ENCODE assay signal across 8 mouse cellular contexts in the genomic region with DNA sequence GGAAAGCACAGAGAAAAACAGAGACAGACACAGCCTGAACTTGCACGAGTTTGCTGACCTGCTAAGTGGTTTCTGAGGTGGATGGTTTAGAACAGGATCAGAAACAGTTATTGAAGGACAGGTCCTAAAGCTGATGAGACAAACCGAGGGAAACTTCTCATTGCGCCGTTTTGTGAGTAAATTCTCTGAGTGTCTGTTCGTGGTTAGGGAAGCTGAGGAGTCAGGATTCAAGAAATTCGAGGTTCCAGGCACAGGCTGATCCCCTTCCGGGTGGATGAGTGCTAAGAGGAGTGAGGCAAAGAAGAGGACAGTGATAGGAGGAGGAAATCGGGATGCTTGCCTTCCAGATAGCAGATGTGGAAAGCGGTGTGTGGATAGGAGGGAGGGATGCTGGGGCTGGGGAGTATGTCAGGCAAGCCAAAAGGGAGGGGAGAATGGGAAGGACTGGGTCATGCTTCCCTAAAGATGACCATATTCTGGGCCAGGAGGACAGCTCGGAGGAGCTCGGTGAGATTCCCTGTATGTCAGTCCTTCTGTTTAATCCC. TPM values are rescaled to one million over a fixed set of nuclear protein-coding genes. Genes with fewer than 3 reads are reported as not detected.
DNase-seq lines count a peak whose midpoint lies in the region; ATAC-seq and TF ChIP-seq lines count a peak whose summit lies in the region.

No protein-coding gene starts in this region.

- H3K4me2 ChIP-seq in lung, postnatal 0 days (replicated peaks; ENCODE audit: low read depth, low read length) = peak overlapping the region; percentile 93
- H3K4me2 ChIP-seq in limb, embryonic 11.5 days (ENCODE audit: low read depth, severe bottlenecking) = peak overlapping the region; percentile 90

- no peak for ATAC-seq in lung, postnatal 0 days
- no peak for ATAC-seq in limb, embryonic 11.5 days (ENCODE audit: insufficient number of reproducible peaks, low FRiP score, low TSS enrichment, low read depth)

- no peak for TF ChIP-seq CTCF in lung, postnatal 0 days (IDR thresholded peaks at IDR 0.05)
- no peak for TF ChIP-seq CTCF in small intestine, adult 2 months (IDR thresholded peaks at IDR 0.05; ENCODE audit: extremely low read depth, insufficient read length, insufficient replicate concordance, low read depth, low read length)

- TF ChIP-seq POLR2A in small intestine, adult 2 months (IDR thresholded peaks at IDR 0.05; ENCODE audit: low read depth, low read length) = no peak

- 0 out of 2 replicates have a peak overlapping the region, but pooled peaks have one; percentile 19 for H3K9ac ChIP-seq in lung, postnatal 0 days (replicated peaks; ENCODE audit: low read depth)
- no peak overlapping the region for H3K9ac ChIP-seq in limb, embryonic 11.5 days (ENCODE audit: low read length)

- no peaks in the 10 kb centered on the region for H3K9me3 ChIP-seq in lung, postnatal 0 days (ENCODE audit: low read length)
- H3K9me3 ChIP-seq in forebrain, embryonic 10.5 days = no peaks in the 10 kb centered on the region
- H3K9me3 ChIP-seq in limb, embryonic 11.5 days (ENCODE audit: control insufficient read depth, low read length) = no peaks in the 10 kb centered on the region

- no peak; the same call in 1 of the 2 replicates for TF ChIP-seq EP300 in lung, postnatal 0 days (IDR thresholded peaks at IDR 0.05)

- H3K36me3 ChIP-seq in lung, postnatal 0 days (ENCODE audit: insufficient read depth, low read length) = no peaks in the 10 kb centered on the region
- no peaks in the 10 kb centered on the region for H3K36me3 ChIP-seq in forebrain, embryonic 10.5 days (replicated peaks)
- no peaks in the 10 kb centered on the region for H3K36me3 ChIP-seq in limb, embryonic 11.5 days (ENCODE audit: control insufficient read depth, insufficient read depth, low read length)
- no peaks in the 10 kb centered on the region for H3K36me3 ChIP-seq in small intestine, adult 2 months (ENCODE audit: control insufficient read depth, insufficient read depth, low read length)

- H3K27me3 ChIP-seq in lung, postnatal 0 days (replicated peaks; ENCODE audit: insufficient read depth, low read length) = no peaks in the 10 kb centered on the region
- peaks cover 26% of the 10 kb centered on the region for H3K27me3 ChIP-seq in forebrain, embryonic 10.5 days (ENCODE audit: poor library complexity, severe bottlenecking)
- 0 out of 2 replicates have a peak, but pooled peaks cover 2% of the 10 kb centered on the region for H3K27me3 ChIP-seq in limb, embryonic 11.5 days (ENCODE audit: control insufficient read depth, insufficient read depth, low read length)
- no peaks in the 10 kb centered on the region for H3K27me3 ChIP-seq in small intestine, adult 2 months (ENCODE audit: control insufficient read depth, insufficient read depth, low read length)

- H3K4me1 ChIP-seq in lung, postnatal 0 days (ENCODE audit: insufficient read depth, low read depth, low read length) = peaks cover 37% of the 10 kb centered on the region
- H3K4me1 ChIP-seq in forebrain, embryonic 10.5 days = peaks cover 56% of the 10 kb centered on the region
- H3K4me1 ChIP-seq in limb, embryonic 11.5 days (ENCODE audit: control insufficient read depth, insufficient read depth, low read length) = peaks cover 12% of the 10 kb centered on the region
- H3K4me1 ChIP-seq in small intestine, adult 2 months (ENCODE audit: control insufficient read depth, insufficient read depth, insufficient read length, low read length) = peaks cover 15% of the 10 kb centered on the region

- H3K27ac ChIP-seq in lung, postnatal 0 days (ENCODE audit: low read length) = peak overlapping the region; percentile 94
- H3K27ac ChIP-seq in forebrain, embryonic 10.5 days = no peak overlapping the region
- H3K27ac ChIP-seq in limb, embryonic 11.5 days (replicated peaks; ENCODE audit: low read depth, low read length) = no peak overlapping the region
- H3K27ac ChIP-seq in small intestine, adult 2 months (ENCODE audit: insufficient read depth, low read depth, low read length) = peak overlapping the region; percentile 50

- DNase-seq in lung, postnatal 0 days (ENCODE audit: low spot score) = peak; percentile 35
- no peak for DNase-seq in lung, postnatal 36 days
- DNase-seq in forebrain, embryonic 10.5 days (ENCODE audit: extremely low spot score, low spot score) = no peak
- no peak for DNase-seq in limb, embryonic 11.5 days (ENCODE audit: low spot score)
- DNase-seq in c-Kit-positive CD71-positive TER-119-positive erythroid progenitor cells, embryonic 14.5 days (ENCODE audit: low spot score) = no peak
- DNase-seq in cerebellum, postnatal 4 days (ENCODE audit: low spot score in 2 of 2) = no peak
- no peak for DNase-seq in lung, adult 18-20 months

- peak overlapping the region; percentile 71 for H3K4me3 ChIP-seq in lung, postnatal 0 days (ENCODE audit: low read depth, low read length)
- H3K4me3 ChIP-seq in forebrain, embryonic 10.5 days = peak overlapping the region; percentile 62
- H3K4me3 ChIP-seq in limb, embryonic 11.5 days (ENCODE audit: low read depth, low read length) = peak overlapping the region; percentile 37; the same call in 1 of the 2 replicates
- peak overlapping the region; percentile 38; the same call in 1 of the 2 replicates for H3K4me3 ChIP-seq in small intestine, adult 2 months (ENCODE audit: low read depth, low read length)

- WGBS in lung, postnatal 0 days = 23% methylated on average over 11 of the region's 11 CpGs
- WGBS in forebrain, embryonic 10.5 days = 41% methylated on average over 11 of the region's 11 CpGs
- WGBS in limb, embryonic 11.5 days = 35% methylated on average over 11 of the region's 11 CpGs
- 33% methylated on average over 11 of the region's 11 CpGs for WGBS in small intestine, adult 2 months

RNA-seq across cellular contexts. Expression of a gene that starts 0.8 kb away (rescaled TPM):
- polyA plus RNA-seq in lung, postnatal 0 days (2015; fragmentation: Nextera tagmentation; extraction: Ambion mirVana) = 21.3 and 23.2 TPM in 2 replicates
- polyA plus RNA-seq in forebrain, embryonic 10.5 days (2016; fragmentation: Nextera tagmentation; extraction: Ambion mirVana) = 1.1 and 1.5 TPM in 2 replicates
- 1.5 and 2.2 TPM in 2 replicates for polyA plus RNA-seq in limb, embryonic 11.5 days (2014; fragmentation: Nextera tagmentation; extraction: Ambion mirVana)
- 10.3 and 30.6 TPM in 2 replicates for polyA plus RNA-seq in small intestine, adult 2 months (2012; rRNA removed)

RNA-seq across cellular contexts. Expression of a gene that starts 12.6 kb away (rescaled TPM):
- 77.7 and 78.0 TPM in 2 replicates for polyA plus RNA-seq in lung, postnatal 0 days (2015; fragmentation: Nextera tagmentation; extraction: Ambion mirVana)
- 246 and 247 TPM in 2 replicates for polyA plus RNA-seq in forebrain, embryonic 10.5 days (2016; fragmentation: Nextera tagmentation; extraction: Ambion mirVana)
- polyA plus RNA-seq in limb, embryonic 11.5 days (2014; fragmentation: Nextera tagmentation; extraction: Ambion mirVana) = 209 and 218 TPM in 2 replicates
- polyA plus RNA-seq in small intestine, adult 2 months (2012; rRNA removed) = 34.1 and 64.3 TPM in 2 replicates

RNA-seq across cellular contexts. Expression of a gene that starts 31.4 kb away (rescaled TPM):
- 1.3 and 1.5 TPM in 2 replicates for polyA plus RNA-seq in lung, postnatal 0 days (2015; fragmentation: Nextera tagmentation; extraction: Ambion mirVana)
- 9.0 and 9.1 TPM in 2 replicates for polyA plus RNA-seq in forebrain, embryonic 10.5 days (2016; fragmentation: Nextera tagmentation; extraction: Ambion mirVana)
- 4.7 and 5.1 TPM in 2 replicates for polyA plus RNA-seq in limb, embryonic 11.5 days (2014; fragmentation: Nextera tagmentation; extraction: Ambion mirVana)
- 0.90 and 2.0 TPM in 2 replicates for polyA plus RNA-seq in small intestine, adult 2 months (2012; rRNA removed)

RNA-seq across cellular contexts. Expression of a gene that starts 38.6 kb away (rescaled TPM):
- 16.6 and 20.7 TPM in 2 replicates for polyA plus RNA-seq in lung, postnatal 0 days (2015; fragmentation: Nextera tagmentation; extraction: Ambion mirVana)
- 122 and 126 TPM in 2 replicates for polyA plus RNA-seq in forebrain, embryonic 10.5 days (2016; fragmentation: Nextera tagmentation; extraction: Ambion mirVana)
- 109 and 111 TPM in 2 replicates for polyA plus RNA-seq in limb, embryonic 11.5 days (2014; fragmentation: Nextera tagmentation; extraction: Ambion mirVana)
- 14.2 and 40.8 TPM in 2 replicates for polyA plus RNA-seq in small intestine, adult 2 months (2012; rRNA removed)

RNA-seq across cellular contexts. Expression of a gene that starts 47.8 kb away (rescaled TPM):
- polyA plus RNA-seq in lung, postnatal 0 days (2015; fragmentation: Nextera tagmentation; extraction: Ambion mirVana) = 8.4 and 10.2 TPM in 2 replicates
- polyA plus RNA-seq in forebrain, embryonic 10.5 days (2016; fragmentation: Nextera tagmentation; extraction: Ambion mirVana) = 1.5 and 2.0 TPM in 2 replicates
- 1.5 TPM in 2 replicates for polyA plus RNA-seq in limb, embryonic 11.5 days (2014; fragmentation: Nextera tagmentation; extraction: Ambion mirVana)
- polyA plus RNA-seq in small intestine, adult 2 months (2012; rRNA removed) = 207 and 241 TPM in 2 replicates

Comparison
In these comparisons a context has a peak if more than half of its experiments do, and no peak if none do; other contexts are left out.
1. H3K27ac ChIP-seq: peak in lung, postnatal 0 days (single experiment) and small intestine, adult 2 months (single experiment); none in forebrain, embryonic 10.5 days (single experiment) and limb, embryonic 11.5 days (single experiment).
2. Peak in every context shown above with its lines, with median percentiles within 50 percentile points of each other: H3K4me3 ChIP-seq.